Mouse (Mus musculus) 3134 (cell line): ENCODE measurements at regions not wholly inside any gene's neighbourhood (a gene's known extent, or its start where the extent isn't known, plus 50 kb on each side); places are given as distances from the start of the nearest gene placed in this dataset.
"Not testable (repeated sequence)": the region's sequence is repeated elsewhere in the genome, so short reads cannot be mapped to it uniquely, and the experiment has no call there.

Experiments
- DNase-seq: peaks from one replicate; pipeline ENCODE4 v3.0.0-alpha.2; 2011; ENCODE audit warnings: low spot score; ENCODE audit not compliant: insufficient read length; ENCODE audit errors: extremely low read depth

GRCm38 (mm10) chr10:118602922-118603321, 162.1 kb downstream of the Ifng start:
- DNase-seq = no peak

GRCm38 (mm10) chr10:118603857-118604414, 163.1 kb downstream of the Ifng start:
- DNase-seq = no peak

GRCm38 (mm10) chr10:118605156-118605821, 164.4 kb downstream of the Ifng start:
- no peak for DNase-seq

- DNase-seq = no peak
These were observed 166.6 kb downstream of the Ifng start for GRCm38 (mm10) chr10:118607418-118607817.

DNA sequence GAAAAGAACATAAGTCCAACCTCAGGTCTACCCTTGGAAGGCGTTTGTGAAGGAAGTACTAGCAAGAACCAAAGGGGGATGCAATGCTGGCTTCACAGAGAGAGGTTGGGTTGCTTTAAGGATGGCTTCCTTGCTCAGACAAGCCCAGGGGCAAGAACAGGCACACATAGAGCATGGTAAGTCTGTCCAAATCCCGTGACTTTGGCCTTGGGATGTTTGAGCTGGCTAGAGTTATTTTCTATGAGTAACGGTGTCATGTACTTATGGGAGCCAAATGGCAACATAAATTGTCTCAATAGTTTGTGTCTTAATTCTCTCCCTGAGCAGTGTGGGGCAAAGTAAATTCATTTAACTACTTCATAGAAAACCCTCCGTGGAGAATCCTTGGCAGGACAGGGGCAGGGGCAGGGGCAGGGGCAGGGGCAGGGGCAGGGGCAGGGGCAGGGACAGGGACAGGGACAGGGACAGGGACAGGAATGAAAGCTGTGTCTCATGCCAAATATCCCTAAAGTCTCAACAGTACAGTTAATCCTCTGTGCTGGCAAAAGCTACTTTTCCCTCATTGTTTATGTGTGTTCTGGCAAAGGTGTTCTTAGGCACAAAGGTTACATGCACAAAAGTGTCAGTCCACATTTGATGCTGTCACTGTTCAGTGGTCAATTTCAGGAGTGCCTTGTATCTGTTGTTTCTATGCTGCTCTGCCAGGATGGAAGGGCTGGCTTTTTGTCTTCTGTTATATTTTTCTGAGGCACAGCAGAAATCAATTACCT, 167.7 kb downstream of the Ifng start:
- DNase-seq = no peak

DNA sequence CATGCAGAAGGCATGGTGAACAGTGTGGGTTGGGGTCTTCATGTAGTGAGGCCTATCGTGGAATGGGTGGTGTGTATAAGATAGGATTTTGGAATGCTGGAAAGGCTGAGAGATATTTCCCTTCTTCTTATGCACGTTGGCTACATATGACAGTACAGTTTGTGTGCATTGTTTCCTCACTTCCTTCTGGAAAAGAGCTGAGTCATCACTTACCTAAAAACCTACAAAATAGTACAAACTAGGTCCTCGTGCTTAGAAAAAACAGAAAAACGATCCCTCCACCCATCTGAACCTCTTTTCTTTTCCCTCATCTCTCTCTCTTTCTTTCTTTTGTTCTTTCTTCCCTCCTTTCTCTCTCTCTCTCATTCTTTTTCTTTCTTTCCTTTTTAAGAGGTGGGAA, 168.3 kb downstream of the Ifng start:
- DNase-seq = no peak

DNA sequence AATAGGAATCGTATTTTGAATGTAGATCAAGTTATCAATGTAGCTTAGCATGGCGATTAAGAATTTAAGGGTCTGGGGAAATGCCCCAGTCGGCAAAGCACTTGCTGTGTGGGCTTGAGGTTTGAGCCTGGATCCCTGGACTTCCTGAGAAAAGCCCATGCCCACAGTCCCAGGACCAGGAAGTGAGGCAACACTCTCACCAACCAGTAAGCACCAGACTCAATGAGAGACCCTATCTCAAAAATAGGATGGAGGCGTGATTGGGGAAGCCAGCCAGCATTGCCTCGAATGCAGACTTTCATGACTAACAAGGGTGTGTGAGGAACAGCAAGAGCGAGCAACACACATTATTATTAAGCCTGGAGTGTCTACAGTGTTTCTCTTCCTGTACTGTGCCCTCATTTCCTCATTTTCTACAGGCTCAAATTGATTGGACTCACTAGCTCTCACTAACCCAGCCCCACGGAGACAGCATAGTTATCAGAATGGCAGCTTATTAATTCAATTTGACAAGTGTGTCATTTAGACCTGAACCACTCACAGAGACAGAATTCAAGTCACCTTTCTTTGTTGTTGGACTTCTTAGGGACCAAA, 170.1 kb downstream of the Ifng start:
- no peak for DNase-seq

- no peak for DNase-seq
These were observed 171.2 kb downstream of the Ifng start for GRCm38 (mm10) chr10:118612091-118612490.

DNA sequence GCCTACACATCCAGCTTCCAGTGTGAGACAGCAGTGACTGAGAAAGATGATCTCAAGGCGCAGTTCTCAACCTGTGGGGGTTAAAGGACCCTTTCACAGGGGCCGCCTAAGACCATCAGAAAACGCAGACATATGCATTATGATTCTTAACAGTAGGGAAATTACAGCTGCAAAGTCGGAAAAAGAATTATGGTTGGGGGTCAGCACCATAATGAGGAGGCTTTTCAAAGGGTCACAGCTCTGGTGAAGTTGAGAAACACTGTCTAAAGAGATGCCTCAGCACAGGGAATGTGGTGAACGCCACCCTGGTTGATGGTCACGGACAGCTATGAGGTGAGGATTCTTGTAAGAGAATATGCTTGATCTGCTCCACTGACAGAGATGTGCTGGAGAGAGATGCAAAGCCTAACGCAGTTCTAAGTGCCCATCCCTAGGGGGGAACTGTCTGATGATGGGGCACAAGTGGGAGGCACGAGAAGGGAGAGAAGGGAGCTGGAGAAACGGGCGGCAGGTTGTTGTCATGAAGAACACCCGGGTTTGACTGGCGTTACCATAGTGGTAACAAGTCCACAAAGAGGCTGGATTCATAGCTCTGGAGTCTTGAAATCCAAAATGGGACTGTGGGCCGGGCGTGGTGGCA, 172.3 kb downstream of the Ifng start:
- no peak for DNase-seq

DNA sequence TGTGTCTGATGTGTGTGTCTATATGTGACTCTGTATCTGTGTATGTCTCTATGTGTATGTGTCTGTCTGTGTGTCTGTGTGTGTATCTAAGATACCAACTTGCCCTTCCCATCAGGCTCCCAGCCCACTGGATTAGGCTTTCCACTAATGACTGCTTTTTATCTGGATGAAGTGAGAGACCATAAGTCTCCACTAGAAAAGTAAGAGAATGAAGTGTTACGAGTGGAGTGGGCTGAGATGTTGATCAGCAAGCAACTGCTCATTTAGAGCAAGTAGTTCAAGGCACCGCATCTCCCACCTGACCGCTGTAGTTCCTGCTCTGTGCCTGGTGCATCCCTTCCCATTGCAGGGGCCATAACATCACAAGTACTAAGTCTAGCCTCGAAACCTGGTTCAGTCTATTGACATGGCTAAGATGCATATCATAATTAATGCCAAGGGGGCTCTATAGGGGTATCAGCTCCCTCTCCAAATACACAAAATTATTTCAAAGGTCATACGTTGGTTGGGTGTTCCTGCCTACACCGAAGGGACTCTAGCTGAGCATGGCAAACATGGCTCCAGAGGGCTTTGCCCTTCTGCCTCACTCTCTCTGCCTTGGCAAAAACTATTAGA, 173.5 kb downstream of the Ifng start:
- no peak for DNase-seq

DNA sequence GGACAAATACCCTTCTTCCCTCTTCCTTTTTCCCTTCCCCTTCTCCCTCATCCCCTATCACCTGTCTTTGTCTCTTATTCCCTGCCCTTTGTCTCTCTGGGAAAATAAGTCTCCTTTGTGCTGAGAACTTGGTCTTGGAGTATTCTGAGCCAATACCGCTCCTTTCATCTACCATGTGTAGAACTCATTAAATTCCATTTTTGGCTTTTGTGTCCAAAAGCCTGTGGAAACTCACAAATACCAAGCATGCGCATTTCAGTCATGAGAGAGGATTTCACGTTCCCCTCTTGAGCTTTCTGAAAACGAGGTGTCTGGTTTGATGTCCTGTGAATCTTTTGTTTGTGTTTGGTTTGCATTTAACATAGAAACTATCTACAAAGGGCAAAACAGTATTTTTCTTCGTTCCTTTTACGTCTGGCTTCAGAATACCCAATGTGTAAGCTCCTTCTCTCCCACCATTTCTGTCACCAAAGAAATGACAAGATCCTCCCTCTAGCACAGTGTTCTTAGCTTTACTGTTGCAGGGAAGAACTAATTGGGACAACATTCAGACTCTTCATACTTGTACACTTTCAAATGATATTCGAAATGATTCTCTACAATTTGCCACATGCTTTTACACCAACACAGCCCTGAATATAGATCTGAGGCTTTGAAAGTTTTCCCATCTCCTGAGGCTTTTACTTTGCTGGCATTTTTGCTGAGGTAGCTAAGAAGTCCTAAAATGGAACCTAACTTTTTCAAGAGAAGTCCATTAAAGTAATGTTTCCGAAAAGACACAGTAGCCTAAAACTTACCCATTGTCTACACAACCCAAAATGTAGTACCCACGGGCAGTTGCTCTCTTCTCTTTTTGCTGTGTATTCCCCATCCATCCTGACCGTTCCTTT, 174.5 kb downstream of the Ifng start:
- no peak for DNase-seq

- DNase-seq = no peak
These were observed 175.3 kb downstream of the Ifng start for GRCm38 (mm10) chr10:118616031-118616615.

- no peak for DNase-seq
These were observed 176.6 kb downstream of the Ifng start for GRCm38 (mm10) chr10:118617291-118618044.

DNA sequence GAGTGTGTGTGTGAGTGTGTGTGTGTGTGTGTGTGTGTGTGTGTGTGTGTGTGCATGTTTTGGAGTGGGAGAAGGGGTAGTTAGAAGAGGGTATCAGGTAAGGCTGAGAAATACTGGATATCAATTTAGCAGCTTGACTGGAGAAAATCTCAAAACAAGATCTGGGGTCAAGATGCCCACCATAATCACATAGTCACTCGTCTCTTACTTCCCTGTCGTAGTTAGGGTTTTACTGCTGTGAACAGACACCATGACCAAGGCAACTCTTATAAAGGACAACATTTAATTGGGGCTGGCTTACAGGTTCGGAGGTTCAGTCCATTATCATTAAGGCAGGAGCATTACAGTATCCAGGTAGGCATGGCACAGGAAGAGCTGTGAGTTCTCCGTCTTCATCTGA, 177.4 kb downstream of the Ifng start:
- not testable (repeated sequence) for DNase-seq

DNA sequence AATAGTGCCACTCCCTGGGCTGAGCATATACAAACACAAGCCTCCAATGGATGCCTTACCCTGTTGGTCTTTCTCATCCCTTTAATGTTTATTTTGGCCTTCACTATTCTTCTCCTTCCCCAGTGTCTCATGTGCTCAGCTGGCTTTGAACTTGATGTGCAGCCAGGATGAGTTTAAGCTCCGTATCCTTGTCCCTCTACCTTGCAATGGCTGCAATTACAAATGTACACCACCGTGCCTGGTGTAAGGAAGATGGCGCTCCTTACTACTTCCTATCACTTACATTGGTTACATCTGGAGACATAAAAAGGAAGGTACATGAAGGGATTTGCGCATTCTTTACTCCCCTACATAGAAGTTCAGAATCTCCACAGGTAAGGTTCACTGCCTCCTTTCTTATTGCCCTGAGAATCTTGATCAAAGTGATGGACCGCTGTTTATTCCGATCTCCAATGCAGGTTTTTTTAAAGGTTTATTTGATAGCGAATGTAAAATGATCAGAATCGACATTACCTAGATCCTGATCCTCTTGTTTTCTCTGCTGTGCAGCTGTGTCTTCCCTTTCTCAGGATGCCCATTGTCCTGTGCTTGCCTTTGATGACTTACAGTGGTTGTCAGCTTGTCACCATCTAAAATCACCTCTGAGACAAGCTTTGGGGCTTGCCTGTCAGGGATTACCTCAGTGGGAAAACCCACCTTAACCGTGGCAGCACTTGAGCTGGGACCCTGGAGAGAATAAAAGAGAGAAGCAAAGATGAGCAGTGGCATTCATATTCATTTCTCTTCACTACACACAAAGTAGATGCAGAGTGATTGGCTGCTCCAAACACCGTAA, 178.1 kb downstream of the Ifng start:
- no peak for DNase-seq

- no peak for DNase-seq
These were observed 178.8 kb downstream of the Ifng start for GRCm38 (mm10) chr10:118619601-118620000.

GRCm38 (mm10) chr10:118620611-118621010, 179.8 kb downstream of the Ifng start:
- no peak for DNase-seq

GRCm38 (mm10) chr10:118621546-118621945, 180.7 kb downstream of the Ifng start:
- DNase-seq = no peak
